Mouse (Mus musculus) granulocyte monocyte progenitor cell, adult 5-6 weeks (primary cell): ENCODE data around the gene Erich6. TPM values are rescaled to one million over a fixed set of nuclear protein-coding genes. Genes with fewer than 3 reads are reported as not detected.

Experiments used
- ATAC-seq: replicated peaks from 2 replicates; pipeline ENCODE4 v1.8.0; 2016; ENCODE audit warnings: mild to moderate bottlenecking, moderate TSS enrichment, inconsistent platforms; ENCODE audit not compliant: poor library complexity, severe bottlenecking
- total RNA-seq, 2 experiments: library from RNA; stranded (forward) in 1 of 2; stranded (reverse) in 1 of 2; fragments of 200-712, 200-1000 nt in 1 of 2; fragments of >200 nt in 1 of 2; fragmentation: Nextera tagmentation in 1 of 2; gene quantifications; 2 replicates each; pipeline ENCODE4 v1.2.3; 2014 to 2017

Erich6 gene
- total RNA-seq (2014; fragmentation: Nextera tagmentation): not detected in 2 replicates
- not detected in 2 replicates for total RNA-seq (2017)

DNA sequence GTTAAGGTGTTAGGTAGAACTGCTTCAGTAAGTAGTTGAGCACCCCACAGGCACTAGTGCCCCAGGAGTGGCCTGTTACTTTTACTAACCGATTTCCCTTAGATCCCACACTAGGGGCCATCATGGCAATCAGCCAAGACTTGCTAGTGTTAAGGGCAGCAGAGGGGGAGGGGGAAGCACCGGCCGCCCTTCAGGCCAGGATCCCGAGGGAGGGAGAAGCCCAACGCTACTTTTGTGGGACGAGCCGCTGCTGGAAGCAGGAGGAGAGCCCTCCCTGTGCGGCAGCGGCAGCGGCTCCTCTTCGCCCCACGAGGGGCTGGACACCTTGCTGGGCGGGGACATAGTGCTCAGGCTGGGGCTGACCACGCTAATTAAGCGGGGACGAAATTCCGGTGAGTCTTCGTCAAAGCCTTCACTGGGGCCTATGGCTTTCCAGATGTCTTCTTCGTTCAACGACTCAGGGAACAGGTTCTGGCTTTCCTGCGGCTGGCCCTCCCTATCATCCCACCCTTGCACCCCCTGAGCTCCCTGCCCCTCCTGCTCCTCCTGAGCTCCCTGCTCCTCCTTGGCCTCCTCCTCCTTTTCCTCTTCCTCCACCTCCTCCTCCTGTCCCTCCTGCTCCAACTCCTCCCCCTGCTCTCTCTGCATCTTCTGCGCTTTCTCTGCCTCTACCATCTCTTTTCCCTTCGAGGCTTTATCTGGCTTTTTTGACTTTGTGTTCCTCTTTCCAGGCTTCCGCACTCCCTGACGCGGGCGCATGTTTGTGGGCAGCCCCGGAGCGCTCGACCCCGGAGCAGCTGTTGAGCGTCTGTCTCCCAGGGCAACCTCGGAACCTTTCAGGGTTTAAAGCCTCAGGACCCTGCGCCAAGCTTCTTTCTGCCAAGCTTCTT, at the start of gene Erich6:
Erich6 (minus strand) TSS at position 802 of the 890 bp plus-strand sequence.
- peak; percentile 91 for ATAC-seq

GRCm38 (mm10) chr3:58686206-58686921, 49.4 kb upstream of the Erich6 start:
- ATAC-seq: no peak

DNA sequence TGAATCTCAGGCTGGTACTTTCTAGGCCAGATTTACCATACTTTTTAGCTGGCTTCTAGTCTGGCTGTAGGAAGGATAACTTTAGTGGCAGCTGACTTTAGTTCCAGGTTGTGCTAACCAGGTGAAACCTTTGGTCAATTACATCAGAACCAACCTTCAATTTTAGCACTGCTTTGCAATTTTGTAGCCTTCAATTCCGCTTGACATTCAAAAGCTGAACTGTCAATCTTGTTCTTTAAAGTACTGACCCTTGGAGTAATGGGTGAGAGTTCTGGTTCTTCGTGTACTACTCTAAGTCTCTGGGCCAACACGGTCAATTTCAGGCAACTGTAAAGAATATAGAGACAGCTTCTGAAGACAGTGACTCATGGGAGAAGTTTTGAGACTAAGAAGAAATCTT, 48.4 kb upstream of the Erich6 start:
- ATAC-seq: no peak

DNA sequence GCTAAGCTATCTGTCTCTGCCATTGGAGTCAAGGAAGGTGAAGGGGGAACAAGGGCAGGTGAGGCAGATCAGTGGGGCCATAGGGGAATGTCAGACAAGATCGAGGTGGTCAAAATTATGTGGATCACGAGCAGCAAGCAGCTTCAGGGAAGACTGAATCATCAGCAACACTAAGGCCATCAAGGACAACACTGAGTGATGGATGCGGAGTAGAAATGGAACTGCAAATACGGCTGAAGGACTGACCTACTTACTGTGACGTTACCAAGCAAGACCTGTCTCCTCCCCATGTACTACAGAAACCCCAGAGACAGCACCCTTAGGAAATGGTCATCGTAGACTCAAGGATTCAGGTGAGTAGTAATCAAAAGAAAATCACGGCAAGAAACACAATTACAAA, 46.3 kb upstream of the Erich6 start:
- no peak for ATAC-seq

DNA sequence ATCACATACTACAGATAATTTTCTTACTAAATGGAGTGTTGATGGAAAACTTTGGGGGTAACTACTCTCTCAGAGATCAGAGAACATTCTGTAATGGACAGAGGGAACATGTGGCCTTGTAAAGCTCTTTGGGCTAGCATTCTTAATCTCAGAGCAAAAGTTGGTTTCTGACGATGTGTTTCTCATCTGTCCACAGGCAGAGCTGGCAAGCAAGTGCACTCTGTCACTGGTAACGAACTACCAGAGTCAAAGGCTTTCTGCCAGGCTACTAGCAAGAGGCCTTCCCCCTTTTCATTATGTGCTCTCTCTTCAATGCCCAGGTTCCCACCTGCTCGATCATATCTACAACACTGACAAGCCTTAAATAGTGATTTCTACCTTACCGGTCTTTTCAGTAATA, 45.3 kb upstream of the Erich6 start:
- ATAC-seq: no peak

GRCm38 (mm10) chr3:58681831-58682230, 44.8 kb upstream of the Erich6 start:
- no peak for ATAC-seq

GRCm38 (mm10) chr3:58680943-58681637, 44.1 kb upstream of the Erich6 start:
- no peak for ATAC-seq

DNA sequence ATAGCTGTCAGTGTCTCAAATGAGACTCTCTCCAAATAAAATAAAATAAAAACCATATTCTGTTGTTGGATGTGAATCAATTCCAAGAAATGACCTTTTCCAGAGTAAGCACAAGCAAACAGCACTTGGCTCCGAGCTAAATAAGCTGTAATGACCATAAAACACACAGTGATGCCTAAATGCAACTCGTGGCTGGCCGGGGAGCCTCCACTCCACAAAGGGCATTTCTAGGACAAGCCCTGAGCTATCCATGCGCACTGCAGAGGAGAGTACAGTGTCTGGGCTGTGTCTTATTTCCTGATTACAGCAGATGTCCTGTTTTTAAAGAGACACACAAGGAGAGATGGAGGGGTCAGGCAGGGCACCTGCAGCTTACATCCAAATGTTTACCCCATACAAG, 43.0 kb upstream of the Erich6 start:
- ATAC-seq: no peak

GRCm38 (mm10) chr3:58678905-58679304, 41.9 kb upstream of the Erich6 start:
- no peak for ATAC-seq

- no peak for ATAC-seq
Measured at GRCm38 (mm10) chr3:58678384-58678783, 41.4 kb upstream of the Erich6 start.

DNA sequence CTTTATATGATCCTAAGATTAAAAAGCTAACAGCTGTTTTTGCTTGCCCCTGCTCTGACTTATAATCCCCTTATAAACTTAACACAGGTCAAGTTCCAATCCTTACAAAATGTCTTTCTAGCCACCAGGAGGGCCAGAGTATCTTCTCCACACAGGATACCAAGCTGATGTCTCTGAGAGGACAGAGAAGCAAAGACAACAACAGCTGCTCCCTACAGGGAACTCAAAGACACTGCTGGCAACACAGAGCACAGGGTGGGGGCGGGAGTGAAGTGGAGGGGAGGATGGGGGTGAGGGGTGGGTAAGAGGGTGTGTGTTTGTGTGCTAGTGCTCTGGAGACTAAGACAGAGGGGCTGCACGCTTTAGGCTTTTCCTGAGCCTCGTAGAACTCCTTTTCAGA, 40.6 kb upstream of the Erich6 start:
- no peak for ATAC-seq

- no peak for ATAC-seq
Measured at GRCm38 (mm10) chr3:58673295-58673694, 36.3 kb upstream of the Erich6 start.

GRCm38 (mm10) chr3:58672481-58673183, 35.6 kb upstream of the Erich6 start:
- ATAC-seq: 0 out of 2 replicates have a peak, but pooled peaks have one; percentile 14

DNA sequence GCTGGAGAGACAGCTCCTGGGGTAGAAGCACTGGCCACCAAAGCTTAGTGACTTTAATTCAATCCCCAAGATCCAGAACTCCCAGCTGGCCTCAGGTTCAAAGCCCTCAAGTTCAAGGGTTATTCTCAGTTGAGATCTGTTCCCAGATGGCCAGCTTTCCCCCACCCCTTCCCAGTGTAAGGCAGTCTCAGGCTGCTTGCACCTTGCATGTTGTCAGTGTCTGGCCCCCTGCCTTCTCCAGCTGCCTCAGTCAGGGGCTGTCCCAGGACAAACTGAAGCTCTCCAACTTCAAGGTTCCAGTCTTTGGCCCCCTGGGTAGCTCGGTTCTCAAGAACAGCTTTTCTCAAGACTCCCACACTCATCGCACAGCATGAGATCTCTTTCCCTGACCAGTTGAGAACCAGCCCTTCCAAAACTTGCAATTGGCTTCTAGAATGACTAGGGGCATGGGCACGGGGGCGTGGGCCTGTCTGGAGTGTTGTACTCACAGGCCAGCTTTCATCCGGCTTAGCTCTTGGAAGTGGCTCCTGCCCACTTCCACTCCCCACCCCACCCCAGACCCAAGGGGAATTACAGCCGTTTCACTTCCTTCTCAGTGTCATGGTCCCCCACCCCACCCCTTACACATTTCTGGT, 34.7 kb upstream of the Erich6 start:
- peak; percentile 96 for ATAC-seq

DNA sequence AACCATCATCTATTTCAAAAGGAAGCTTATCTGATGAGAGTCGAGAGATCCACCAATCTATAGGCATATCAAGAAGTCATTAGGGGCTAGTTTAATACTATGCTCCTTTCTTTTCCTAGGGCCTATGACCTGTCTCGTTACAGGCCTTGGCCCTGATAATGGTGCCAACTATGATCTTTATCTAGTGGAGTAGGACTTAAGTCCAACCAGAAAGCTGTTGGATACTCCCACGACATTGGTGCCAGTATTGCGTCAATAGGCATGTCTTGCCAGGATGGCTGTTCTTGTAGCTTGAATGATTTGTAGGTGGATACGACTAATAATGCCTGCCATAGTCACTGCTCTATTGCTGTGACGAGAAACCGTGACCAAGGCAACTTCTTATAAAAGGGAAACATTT, 27.0 kb upstream of the Erich6 start:
- ATAC-seq: no peak

GRCm38 (mm10) chr3:58660636-58661035, 23.6 kb upstream of the Erich6 start:
- ATAC-seq: no peak

DNA sequence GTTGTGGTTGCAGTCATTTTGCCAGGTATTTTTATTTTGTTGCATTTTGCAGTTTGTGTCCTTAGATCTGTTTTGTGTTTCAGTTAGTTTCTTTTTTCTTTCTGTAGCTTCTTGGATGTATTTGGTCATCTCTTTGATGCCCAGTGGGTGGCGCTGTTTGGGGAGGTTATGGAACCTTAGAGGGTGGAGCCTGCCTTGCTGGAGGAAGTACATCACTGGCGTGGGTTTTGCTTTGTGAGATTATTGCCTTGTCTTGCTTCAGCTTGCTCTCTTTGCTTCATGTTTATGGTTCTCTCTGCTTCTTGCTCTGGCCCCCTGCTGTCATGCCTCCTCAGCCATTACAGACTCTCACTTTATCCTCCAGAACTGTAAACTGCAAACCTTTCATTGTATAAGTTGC, 20.3 kb upstream of the Erich6 start:
- peak; percentile 90 for ATAC-seq

DNA sequence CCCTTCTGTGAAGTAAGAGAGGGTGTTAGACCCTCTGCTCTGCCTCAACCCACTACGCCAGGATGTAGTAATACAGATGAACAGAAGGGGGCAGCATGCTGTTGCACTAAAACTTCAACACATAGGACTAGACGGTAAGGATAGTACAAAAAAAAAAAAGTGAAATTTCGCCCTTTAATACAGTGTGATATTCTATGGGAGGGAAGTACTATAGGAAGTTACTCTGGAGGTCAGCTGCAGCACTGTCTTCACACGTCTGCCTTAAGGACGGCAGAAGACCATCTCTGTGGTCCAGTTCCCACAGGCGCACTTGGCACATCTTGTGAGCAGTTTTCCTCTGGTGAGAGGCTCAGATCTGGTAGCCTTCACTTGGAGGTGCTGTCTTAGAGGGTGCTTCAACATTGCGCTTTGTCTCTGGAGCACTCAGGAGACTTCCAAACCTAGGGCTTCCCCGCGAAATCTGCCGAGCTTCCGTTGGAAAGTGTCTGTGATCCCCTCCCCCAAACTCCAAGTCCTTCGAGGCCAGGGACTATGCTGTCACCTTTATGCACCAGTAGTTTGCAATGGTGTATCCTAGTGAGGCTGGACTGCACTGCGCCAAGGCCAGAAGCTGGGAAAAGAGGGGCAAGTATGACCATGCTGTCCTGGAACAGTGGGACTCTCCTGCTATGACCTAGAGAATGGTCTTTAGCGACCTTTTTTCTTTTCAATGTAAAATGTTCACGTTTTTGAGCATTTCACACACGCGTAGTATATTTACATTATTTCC, 18.5 kb upstream of the Erich6 start:
- peak; percentile 88 for ATAC-seq

DNA sequence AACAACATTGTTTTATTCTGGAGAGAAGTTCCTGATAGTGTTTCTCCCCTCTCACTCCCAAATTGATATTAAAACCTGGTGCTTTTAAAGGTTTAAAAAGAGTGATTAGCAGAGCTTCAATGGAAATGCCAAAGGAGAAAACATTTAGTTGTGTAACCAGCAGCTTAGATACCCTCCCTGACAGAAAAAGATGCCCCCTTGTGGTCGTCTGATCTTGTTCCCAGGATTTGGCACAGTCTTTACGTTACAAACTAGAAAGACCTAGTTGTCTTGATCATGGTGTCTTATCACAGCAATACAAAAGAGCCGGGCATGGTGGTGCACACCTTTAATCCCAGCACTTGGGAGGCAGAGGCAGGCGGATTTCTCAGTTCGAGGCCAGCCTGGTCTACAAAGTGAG, 16.9 kb upstream of the Erich6 start:
- no peak; the same call in 1 of the 2 replicates for ATAC-seq
